Mouse (Mus musculus): ENCODE measurements around the gene Omt2a.
"Not testable (repeated sequence)": the region's sequence is repeated elsewhere in the genome, so short reads cannot be mapped to it uniquely, and the experiment has no call there.

DNA sequence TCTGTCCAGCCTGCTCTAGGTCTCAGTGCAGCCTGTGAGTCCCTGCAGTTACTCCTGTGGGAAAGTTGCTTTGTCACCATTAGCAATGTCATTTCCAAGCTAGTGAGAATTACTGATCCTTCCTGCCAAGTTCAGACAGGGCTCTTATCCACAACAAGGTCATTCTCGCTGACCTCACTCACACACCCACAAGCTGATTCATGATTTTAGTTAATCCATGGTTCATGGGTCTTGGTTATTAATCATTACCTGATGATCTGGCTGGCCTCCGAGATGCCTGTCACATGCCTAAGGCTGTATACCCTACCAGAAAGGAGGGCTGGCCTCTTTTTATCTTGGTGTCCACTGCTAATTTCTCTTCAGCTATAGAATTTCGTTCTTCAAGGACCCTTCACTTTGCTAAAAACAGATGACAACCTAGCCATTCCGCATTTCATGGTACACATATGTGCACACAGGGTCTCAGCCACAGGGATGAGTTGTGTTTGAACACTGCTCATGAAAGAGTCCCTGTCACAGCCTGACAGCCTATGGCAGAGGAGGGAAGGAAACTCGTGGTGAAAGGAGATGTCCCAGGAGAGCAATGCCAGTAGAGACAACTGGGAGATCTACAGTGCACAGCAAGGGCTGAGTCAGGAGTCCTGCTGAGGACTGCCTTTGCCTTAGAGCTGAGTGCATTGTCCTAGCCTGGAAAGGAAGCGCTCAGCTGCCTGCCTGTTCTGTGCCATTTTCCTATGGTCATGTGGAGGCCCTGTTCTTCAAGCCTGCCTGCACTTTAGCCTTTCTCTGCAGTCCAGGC, 33.8 kb upstream of the Omt2a start:
- not testable (repeated sequence) for TF ChIP-seq POLR2A (IDR thresholded peaks at IDR 0.05; ENCODE audit: insufficient read depth, low read length); EP300 (IDR thresholded peaks at IDR 0.05; ENCODE audit: insufficient read depth, low read depth, low read length)
